In the genomic region with DNA sequence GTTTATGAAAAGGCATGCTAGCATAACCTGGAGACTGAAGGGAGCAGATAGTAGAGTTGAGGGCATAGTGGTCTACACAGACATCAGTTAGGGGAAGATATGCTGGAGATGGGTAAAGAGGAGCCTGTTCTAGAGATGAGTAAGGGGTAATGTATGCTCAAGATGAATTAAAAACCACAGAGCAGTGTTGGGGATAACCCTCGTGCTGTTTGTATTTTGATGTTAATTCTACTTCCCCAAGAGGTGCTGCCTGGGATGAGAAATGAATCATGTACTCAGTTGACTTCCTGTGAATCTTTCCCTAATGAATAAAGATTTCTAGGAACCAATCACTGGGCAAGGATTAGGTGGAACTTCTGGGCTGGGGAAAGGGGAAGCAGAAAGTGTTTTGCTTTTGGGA, we compare ENCODE assay signal across 25 mouse cellular contexts. TPM values are rescaled to one million over a fixed set of nuclear protein-coding genes. Genes with fewer than 3 reads are reported as not detected.
DNase-seq lines count a peak whose midpoint lies in the region; ATAC-seq and TF ChIP-seq lines count a peak whose summit lies in the region.
"Had no signal": no experiment of that assay in that cellular context is flagged by ENCODE, and none has a peak within 500 bp of the region (broad histone marks: within the 10 kb centered on the region; RNA-seq: fewer than 3 reads in every experiment).

No protein-coding gene starts in this region.

- dilution Hi-C loops in CH12.LX (cut with MboI; ENCODE audit: extremely low pct_ligation_motif_present, extremely low pct_unique_long_range_greater_than_20kb, low sequenced_read_pairs): no loop called here

- H3K27ac ChIP-seq in liver, adult 2 months (replicated peaks; ENCODE audit: insufficient read depth, low read depth, low read length): no peak overlapping the region
- no peak overlapping the region for H3K27ac ChIP-seq in liver, embryonic 12.5 days
- H3K27ac ChIP-seq in CH12.LX (ENCODE audit: insufficient read depth, low read depth): no peak overlapping the region
- H3K27ac ChIP-seq: embryonic facial prominence, embryonic 10.5 days; heart, embryonic 13.5 days; hindbrain, embryonic 12.5 days had no signal

- H3K27me3 ChIP-seq in liver, adult 2 months (ENCODE audit: control insufficient read depth, insufficient read depth, low read length): no peaks in the 10 kb centered on the region
- H3K27me3 ChIP-seq in liver, embryonic 12.5 days (replicated peaks): no peaks in the 10 kb centered on the region
- no peaks in the 10 kb centered on the region for H3K27me3 ChIP-seq in CH12.LX (replicated peaks)
- H3K27me3 ChIP-seq: heart, embryonic 13.5 days; hindbrain, embryonic 12.5 days had no signal

- H3K4me3 ChIP-seq in liver, adult 2 months (ENCODE audit: insufficient read depth, low read depth, low read length): no peak overlapping the region
- H3K4me3 ChIP-seq in liver, embryonic 12.5 days: no peak overlapping the region
- no peak overlapping the region for H3K4me3 ChIP-seq in CH12.LX (replicated peaks in 1 of 3; ENCODE audit: low read depth in 2 of 3, low read length in 2 of 3, poor library complexity in 1 of 3)
- H3K4me3 ChIP-seq: embryonic facial prominence, embryonic 10.5 days; heart, embryonic 13.5 days; hindbrain, embryonic 12.5 days had no signal

- TF ChIP-seq EP300 in CH12.LX (IDR thresholded peaks at IDR 0.05; ENCODE audit: low read length): no peak

- no peak overlapping the region for H3K9ac ChIP-seq in liver, adult 2 months (ENCODE audit: low read depth, low read length)
- no peak overlapping the region for H3K9ac ChIP-seq in liver, embryonic 12.5 days
- H3K9ac ChIP-seq in CH12.LX (ENCODE audit: insufficient read depth, low read depth): no peak overlapping the region
- H3K9ac ChIP-seq: heart, embryonic 13.5 days; hindbrain, embryonic 12.5 days had no signal

- WGBS in liver, adult 2 months: 34% methylated on average over 1 of the region's 1 CpGs
- 37% methylated on average over 1 of the region's 1 CpGs for whole genome bisulfite sequencing in liver, embryonic 12.5 days (ENCODE audit: insufficient replicate concordance)

- in situ Hi-C loops in CH12.LX (cut with MboI; ENCODE audit: low pct_ligation_motif_present, low pct_unique_long_range_greater_than_20kb, low sequenced_read_pairs): no loop called here

- DNase-seq in liver, adult 2 months (ENCODE audit: extremely low read depth, low read depth, low spot score): peak; percentile 21
- DNase-seq in CH12.LX (ENCODE audit: extremely low read depth): peak; percentile 44
- DNase-seq in skeletal muscle tissue, adult 2 months (ENCODE audit: low read depth, low spot score): peak; percentile 2
- no peak for DNase-seq in layer of hippocampus, adult 9-11 months
- DNase-seq: adrenal gland, adult 8-10 months; adrenal gland, postnatal 36 days; cerebellum, adult 11 months; cerebellum, adult 9-10 months; cerebellum, postnatal 25 days; gastrocnemius, postnatal 36 days; heart, postnatal 4 days had no signal

- H3K4me1 ChIP-seq in liver, adult 2 months (ENCODE audit: control insufficient read depth, insufficient read depth, low read length): no peaks in the 10 kb centered on the region
- H3K4me1 ChIP-seq in liver, embryonic 12.5 days: no peaks in the 10 kb centered on the region
- peaks cover 0 to 18% of the 10 kb centered on the region in 2 experiments; a peak in 2 of 4 replicates for H3K4me1 ChIP-seq in CH12.LX (ENCODE audit: control insufficient read depth in 1 of 2, insufficient read depth in 2 of 2)
- H3K4me1 ChIP-seq: embryonic facial prominence, embryonic 10.5 days; heart, embryonic 13.5 days; hindbrain, embryonic 12.5 days had no signal

- no peak for TF ChIP-seq RAD21 in CH12.LX (IDR thresholded peaks at IDR 0.05; ENCODE audit: low read depth, low read length)

- ATAC-seq in liver, embryonic 12.5 days: no peak
- peak; percentile 58 for ATAC-seq in granulocyte monocyte progenitor cell, adult 5-6 weeks (replicated peaks; ENCODE audit: poor library complexity, severe bottlenecking)
- ATAC-seq: forebrain, embryonic 14.5 days; hindbrain, embryonic 16.5 days; inflammation-experienced regulatory T-cells, adult 6 months had no signal

- H3K4me2 ChIP-seq in liver, embryonic 12.5 days: no peak overlapping the region
- no peak overlapping the region for H3K4me2 ChIP-seq in CH12.LX (ENCODE audit: insufficient read depth, low read depth, poor library complexity, severe bottlenecking)
- H3K4me2 ChIP-seq: heart, embryonic 13.5 days; hindbrain, embryonic 12.5 days had no signal

- H3K79me2 ChIP-seq in liver, adult 2 months (ENCODE audit: control insufficient read depth, insufficient read depth, low read length): no peaks in the 10 kb centered on the region
- H3K79me2 ChIP-seq in CH12.LX (replicated peaks; ENCODE audit: control insufficient read depth, extremely low read depth, insufficient read depth, poor library complexity, severe bottlenecking): no peaks in the 10 kb centered on the region

- H3K9me3 ChIP-seq in liver, embryonic 12.5 days (replicated peaks): 0 out of 2 replicates have a peak, but pooled peaks cover 3% of the 10 kb centered on the region
- H3K9me3 ChIP-seq in CH12.LX (replicated peaks; ENCODE audit: low read length): no peaks in the 10 kb centered on the region
- H3K9me3 ChIP-seq: embryonic facial prominence, embryonic 10.5 days; hindbrain, embryonic 12.5 days had no signal

- no peaks in the 10 kb centered on the region for H3K36me3 ChIP-seq in liver, adult 2 months (ENCODE audit: control insufficient read depth, insufficient read depth, low read length)
- no peaks in the 10 kb centered on the region for H3K36me3 ChIP-seq in liver, embryonic 12.5 days
- H3K36me3 ChIP-seq in CH12.LX (replicated peaks in 1 of 2; ENCODE audit: control insufficient read depth in 1 of 2, insufficient read depth in 1 of 2, low read length in 1 of 2): no peaks in the 10 kb centered on the region
- H3K36me3 ChIP-seq: embryonic facial prominence, embryonic 10.5 days; heart, embryonic 13.5 days; hindbrain, embryonic 12.5 days had no signal

- TF ChIP-seq POLR2A in liver, adult 2 months (IDR thresholded peaks at IDR 0.05; ENCODE audit: extremely low read depth, insufficient read depth, low read length): no peak
- no peak for TF ChIP-seq POLR2A in CH12.LX (IDR thresholded peaks at IDR 0.05; ENCODE audit: low read depth, low read length)

- no peak for TF ChIP-seq CTCF in liver, adult 2 months (IDR thresholded peaks at IDR 0.05; ENCODE audit: low read depth, low read length)
- no peak for TF ChIP-seq CTCF in CH12.LX (conservative IDR thresholded peaks at IDR 0.05 in 1 of 2, IDR thresholded peaks at IDR 0.05 in 1 of 2; ENCODE audit: low read depth in 2 of 2, low read length in 2 of 2)

TF ChIP-seq in CH12.LX, 34 proteins besides CTCF, POLR2A, EP300 and RAD21:
- TF ChIP-seq MAZ (IDR thresholded peaks at IDR 0.05; ENCODE audit: low read depth, low read length) (no peak), MEF2A (IDR thresholded peaks at IDR 0.05; ENCODE audit: borderline replicate concordance, low read depth, low read length) (no peak), HCFC1 (IDR thresholded peaks at IDR 0.05; ENCODE audit: low read depth, low read length) (no peak), CHD2 (IDR thresholded peaks at IDR 0.05; ENCODE audit: low read length) (no peak), BHLHE40 (IDR thresholded peaks at IDR 0.05; ENCODE audit: low read depth, low read length) (peak; percentile 61), IRF4 (IDR thresholded peaks at IDR 0.05; ENCODE audit: low read depth, low read length) (0 out of 2 replicates have a peak, but pooled peaks have one; percentile 9), ZNF384 (IDR thresholded peaks at IDR 0.05; ENCODE audit: low read depth, low read length) (no peak), ZKSCAN1 (IDR thresholded peaks at IDR 0.05; ENCODE audit: borderline replicate concordance, low read depth, low read length) (no peak)

RNA-seq across cellular contexts. Expression of a gene that starts 2.6 kb away (rescaled TPM):
- not detected in 2 replicates for total RNA-seq in liver, adult 2 months (2014; rRNA removed)
- not detected in 2 replicates for polyA plus RNA-seq in liver, adult 2 months (2012; rRNA removed)
- polyA plus RNA-seq in liver, embryonic 12.5 days (2016; fragmentation: Nextera tagmentation; extraction: Ambion mirVana): not detected in 2 replicates
- total RNA-seq in CH12.LX (2012; rRNA removed) (not detected in 2 replicates), CH12.LX (2014; rRNA removed) (not detected in 2 replicates)
- polyA plus RNA-seq in CH12.LX (2012; ENCODE audit: insufficient read length, low read depth): not detected in 2 replicates
- total RNA-seq in granulocyte monocyte progenitor cell, adult 5-6 weeks (2014; fragmentation: Nextera tagmentation): 2.0 TPM in 1 of 2 replicates, not detected in the other
- total RNA-seq in granulocyte monocyte progenitor cell, adult 5-6 weeks (2017): 2.1 and 5.1 TPM in 2 replicates
- total RNA-seq: adrenal gland, postnatal 36 days; ES-E14; gastrocnemius, adult 8-10 months; gastrocnemius, postnatal 36 days; heart, postnatal 4 days had no signal
- polyA plus RNA-seq: brain, embryonic 14.5 days; cortical plate, adult 2 months; embryonic facial prominence, embryonic 10.5 days; embryonic facial prominence, embryonic 14.5 days; forebrain, embryonic 14.5 days; heart, embryonic 13.5 days; heart, postnatal 0 days; hindbrain, embryonic 12.5 days; hindbrain, embryonic 16.5 days; inflammation-experienced regulatory T-cells, adult 6 months had no signal

RNA-seq across cellular contexts. Expression of a gene that starts 59.5 kb away (rescaled TPM):
- 5.0 and 5.5 TPM in 2 replicates for total RNA-seq in liver, adult 2 months (2014; rRNA removed)
- polyA plus RNA-seq in liver, adult 2 months (2012; rRNA removed): 0.40 and 2.0 TPM in 2 replicates
- 4.8 and 6.4 TPM in 2 replicates for polyA plus RNA-seq in liver, embryonic 12.5 days (2016; fragmentation: Nextera tagmentation; extraction: Ambion mirVana)
- not detected in 2 replicates for total RNA-seq in CH12.LX (2012; rRNA removed)
- total RNA-seq in CH12.LX (2014; rRNA removed): not detected in 2 replicates
- polyA plus RNA-seq in CH12.LX (2012; ENCODE audit: insufficient read length, low read depth): not detected in 2 replicates
- total RNA-seq in granulocyte monocyte progenitor cell, adult 5-6 weeks (2014; fragmentation: Nextera tagmentation): not detected in 2 replicates
- total RNA-seq in granulocyte monocyte progenitor cell, adult 5-6 weeks (2017): 0.57 TPM in 1 of 2 replicates, not detected in the other
- total RNA-seq: ES-E14; gastrocnemius, postnatal 36 days had no signal
- polyA plus RNA-seq: embryonic facial prominence, embryonic 10.5 days had no signal
